Mouse (Mus musculus) B cell, adult 2 months (primary cell): ENCODE data around the gene Htt.

ENCODE experiments used
- DNase-seq, 2 experiments: peaks; one replicate each; pipeline ENCODE4 v3.0.0; 2022

Htt gene

DNA sequence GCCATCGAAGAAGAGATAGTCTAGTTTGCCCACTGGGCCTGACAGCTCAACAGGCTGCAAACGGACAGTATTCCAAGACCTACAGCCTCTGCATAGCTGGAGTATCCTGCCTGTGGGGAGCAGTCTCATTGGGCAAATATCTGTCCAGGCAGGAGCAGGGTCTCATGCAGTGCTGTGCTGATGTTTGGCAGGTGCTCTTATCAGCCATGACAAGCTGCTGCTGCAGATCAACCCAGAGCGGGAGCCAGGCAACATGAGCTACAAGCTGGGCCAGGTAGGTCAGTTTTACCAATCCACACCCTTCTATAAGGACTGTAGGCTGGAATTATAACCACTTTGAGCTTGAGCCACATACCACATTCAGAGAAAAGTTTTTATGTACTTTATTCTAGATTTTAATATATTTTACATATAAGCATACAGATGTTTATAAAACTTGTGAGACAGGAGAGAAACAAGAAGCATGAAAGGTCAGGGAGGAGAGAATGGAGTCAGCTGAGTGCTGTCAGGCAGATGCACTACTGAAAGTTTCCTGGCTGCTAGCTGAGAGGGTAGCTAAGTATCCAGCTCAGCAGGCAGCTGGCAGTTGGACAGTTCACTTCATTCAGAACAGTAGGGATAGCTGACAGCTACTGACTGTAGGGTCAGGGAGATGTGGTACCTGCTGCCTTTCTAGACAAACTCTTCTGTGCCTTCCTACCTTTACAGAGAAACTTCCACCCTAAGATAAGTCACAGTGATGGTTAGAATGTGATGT lies 135.3 kb downstream of the Htt start:
- DNase-seq = no peak

DNA sequence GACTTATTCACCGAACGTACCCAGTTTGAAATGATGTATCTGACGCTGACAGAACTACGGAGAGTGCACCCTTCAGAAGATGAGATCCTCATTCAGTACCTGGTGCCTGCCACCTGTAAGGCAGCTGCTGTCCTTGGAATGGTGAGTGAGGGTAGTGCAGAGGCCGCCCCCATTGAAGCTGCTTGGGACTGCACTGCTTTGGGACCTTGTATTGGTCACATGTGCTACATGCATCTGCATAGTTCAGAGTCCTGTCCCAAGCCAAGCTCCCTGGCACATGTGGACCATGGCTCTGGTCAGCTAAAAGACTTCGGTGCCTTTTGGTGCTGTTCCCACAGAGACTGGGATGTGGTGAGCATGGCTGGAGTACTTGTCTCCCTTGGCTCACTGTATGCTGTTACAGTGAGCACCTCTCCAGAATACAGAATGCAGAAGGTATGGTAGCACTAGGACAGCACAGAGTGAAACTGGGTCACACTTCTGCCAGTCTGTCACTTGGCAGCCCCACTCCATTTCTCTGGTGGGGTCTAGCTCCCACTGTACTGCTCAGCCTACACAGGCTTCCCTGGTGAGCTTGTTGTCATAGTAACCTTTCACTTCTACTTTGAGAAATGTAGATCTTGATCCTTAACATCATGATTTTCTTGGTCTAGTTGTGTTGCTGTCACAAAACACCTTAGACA lies 138.4 kb downstream of the Htt start:
- no peak for DNase-seq

DNA sequence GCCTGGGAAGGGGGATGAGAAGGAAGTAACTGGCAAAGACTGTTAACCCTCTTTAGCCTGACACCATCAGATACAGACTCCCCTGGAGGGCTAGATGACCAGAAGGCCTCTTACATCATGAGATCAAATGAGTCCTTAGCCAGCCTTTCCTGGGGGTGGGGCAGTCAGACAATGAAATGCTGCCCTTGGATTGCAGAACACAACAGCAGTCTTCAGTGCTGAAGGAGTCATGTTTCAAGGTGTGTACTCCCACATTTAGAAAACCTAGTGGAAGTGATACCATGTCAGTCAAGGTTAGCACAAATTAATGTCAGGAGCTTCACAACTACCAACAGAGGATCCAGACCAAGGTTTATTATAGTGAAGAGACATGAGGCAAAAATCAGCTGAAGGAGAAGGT lies 140.8 kb downstream of the Htt start:
- no peak for DNase-seq

GRCm38 (mm10) chr5:34902811-34903385 lies 141.4 kb downstream of the Htt start:
- no peak for DNase-seq

GRCm38 (mm10) chr5:34904412-34904811 lies 142.9 kb downstream of the Htt start:
- DNase-seq = no peak

- DNase-seq = no peak
Measured at GRCm38 (mm10) chr5:34907230-34907629, 145.7 kb downstream of the Htt start.

- no peak for DNase-seq
Measured at GRCm38 (mm10) chr5:34907910-34908725, 146.6 kb downstream of the Htt start, which contains the start of gene Msantd1. Gene Msantd1, plus strand, starts transcription at chr5:34908012.

- no peak for DNase-seq
Measured at GRCm38 (mm10) chr5:34908726-34909633, 147.4 kb downstream of the Htt start.

GRCm38 (mm10) chr5:34909634-34910503 lies 148.3 kb downstream of the Htt start:
- no peak for DNase-seq

- no peak for DNase-seq
Measured at GRCm38 (mm10) chr5:34910504-34910815, 148.9 kb downstream of the Htt start.

DNA sequence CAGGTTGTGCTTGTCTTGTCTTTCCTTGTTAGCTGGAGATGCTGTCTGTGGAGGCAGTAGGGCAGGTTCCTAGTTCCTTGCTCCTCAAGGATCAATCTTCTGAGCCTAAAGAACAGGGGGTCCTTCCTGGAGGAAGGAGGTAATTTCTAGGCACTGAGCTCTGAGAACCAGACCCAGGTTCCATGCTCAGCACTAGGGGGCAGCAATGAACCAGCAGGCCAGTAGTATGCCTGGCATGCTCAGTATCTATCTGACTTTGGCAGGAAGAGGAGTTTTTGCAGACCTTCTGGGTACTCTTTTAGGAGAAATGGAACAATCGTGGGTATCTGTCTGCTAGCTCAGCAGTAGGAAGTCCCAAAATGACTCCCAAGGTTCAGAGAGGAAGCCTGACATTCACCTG lies 154.3 kb downstream of the Htt start:
- peak; percentile 61 to 64 for DNase-seq

GRCm38 (mm10) chr5:34917234-34917655 lies 155.7 kb downstream of the Htt start:
- no peak for DNase-seq

DNA sequence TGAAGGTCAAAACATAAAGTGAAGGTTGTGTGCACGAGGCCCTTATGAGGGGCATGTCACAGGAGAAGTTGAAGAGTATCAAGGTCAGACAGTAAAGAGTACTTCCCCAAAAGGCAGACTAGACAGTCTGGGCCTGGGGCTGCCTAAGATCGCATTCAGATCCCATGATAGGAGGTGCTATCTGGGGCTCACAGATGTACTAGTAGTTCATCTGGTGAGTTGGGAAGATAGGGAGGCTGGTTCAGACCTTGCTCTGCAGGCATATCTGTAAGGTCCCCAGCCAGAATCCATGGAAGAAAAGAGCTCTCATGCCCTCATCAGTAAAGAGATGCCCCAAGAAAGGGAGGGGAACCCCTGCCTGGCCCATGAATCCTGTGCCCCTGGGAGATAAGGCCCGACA lies 157.2 kb downstream of the Htt start:
- DNase-seq = no peak

DNA sequence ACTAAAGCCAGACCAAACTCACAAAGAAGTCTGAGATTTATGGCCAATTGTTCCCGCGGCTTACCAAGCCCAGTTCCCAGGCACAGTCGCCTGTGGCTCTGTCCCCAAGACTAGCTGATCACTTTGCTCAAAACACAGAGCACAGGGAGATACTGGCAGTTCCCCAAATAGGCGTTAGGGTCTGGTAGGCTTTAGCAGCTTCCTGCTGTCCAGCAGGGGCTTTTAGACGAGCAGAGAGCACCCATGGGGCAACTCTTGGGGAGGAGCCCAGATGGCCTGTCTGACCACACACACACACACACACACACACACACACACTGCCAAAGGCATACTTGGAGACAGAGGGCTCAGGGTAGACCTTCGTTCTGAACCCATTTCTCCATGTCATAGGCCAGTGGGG lies 161.0 kb downstream of the Htt start:
- no peak for DNase-seq

DNA sequence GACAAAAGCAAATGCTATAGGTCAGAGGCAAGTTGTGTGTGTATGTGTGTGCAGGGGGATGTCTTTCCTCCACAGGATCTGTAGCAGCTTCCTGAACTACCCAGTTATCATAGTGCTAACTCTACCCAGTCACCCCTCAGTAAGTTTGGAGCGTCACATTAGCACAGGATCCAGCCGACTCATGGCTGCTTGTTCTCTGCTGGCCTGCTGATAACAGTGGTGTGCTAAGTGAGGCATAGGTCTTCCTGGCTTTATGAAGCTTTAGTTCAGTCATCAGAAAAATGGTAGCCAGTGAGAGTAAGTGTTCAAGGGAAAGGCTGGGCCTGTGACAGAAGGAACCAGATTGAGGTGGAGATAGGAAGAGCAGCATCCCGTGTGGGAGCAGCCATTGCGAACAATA lies 162.4 kb downstream of the Htt start:
- no peak for DNase-seq

GRCm38 (mm10) chr5:34924519-34924918 lies 163.0 kb downstream of the Htt start:
- DNase-seq = no peak

GRCm38 (mm10) chr5:34927648-34928047 lies 166.1 kb downstream of the Htt start:
- DNase-seq = no peak

- no peak for DNase-seq
Measured at GRCm38 (mm10) chr5:34930151-34930975, 168.8 kb downstream of the Htt start.

DNA sequence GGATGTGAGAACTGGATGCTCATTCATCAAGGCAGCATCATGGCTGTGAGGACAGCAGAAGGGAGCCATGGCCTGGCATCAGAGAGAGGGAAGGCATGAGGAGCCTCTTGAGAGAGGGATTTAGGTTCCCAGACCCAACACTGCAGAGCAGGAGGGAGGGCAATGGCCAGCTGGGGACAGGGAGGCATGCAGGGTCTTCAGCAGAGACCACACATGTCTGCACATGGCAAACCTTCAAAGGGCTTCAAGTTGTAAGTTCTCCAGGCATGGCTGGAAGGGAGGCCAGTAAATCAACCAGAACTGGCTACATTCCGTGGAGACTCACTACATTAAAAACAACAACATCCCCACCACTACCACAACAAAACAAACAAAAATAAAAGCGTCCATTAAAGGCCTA lies 169.6 kb downstream of the Htt start:
- DNase-seq = no peak
